Mouse (Mus musculus) limb, embryonic 15.5 days (tissue): Measurements from ENCODE around the gene Kank1. TPM values are rescaled to one million over a fixed set of nuclear protein-coding genes. Genes with fewer than 3 reads are reported as not detected.

ENCODE experiments used
- ATAC-seq: fragments of 200-750 bp; cut with Nextera tagmentation; 2 replicates; pipeline ENCODE4 v1.8.0; 2017; ENCODE audit warnings: low read depth, moderate TSS enrichment; ENCODE audit not compliant: insufficient number of reproducible peaks, low FRiP score, low TSS enrichment
- H3K27ac ChIP-seq: fragments of 300-500 bp; sonication (generic); 2 replicates; pipeline ENCODE4 v1.5.1; 2015; ENCODE audit warnings: moderate library complexity, mild to moderate bottlenecking, inconsistent platforms
- H3K27me3 ChIP-seq: fragments of 300-500 bp; sonication (generic); 2 replicates; pipeline ENCODE4 v1.6.1; 2015; ENCODE audit warnings: inconsistent platforms
- H3K36me3 ChIP-seq: fragments of 300-500 bp; sonication (generic); 2 replicates; pipeline ENCODE4 v1.6.1; 2015; ENCODE audit warnings: inconsistent platforms
- H3K4me1 ChIP-seq: fragments of 300-500 bp; sonication (generic); 2 replicates; pipeline ENCODE4 v1.6.1; 2015; ENCODE audit warnings: inconsistent platforms
- H3K4me2 ChIP-seq: fragments of 300-500 bp; sonication (generic); 2 replicates; pipeline ENCODE4 v1.6.1; 2015; ENCODE audit warnings: mild to moderate bottlenecking, inconsistent platforms
- H3K4me3 ChIP-seq: fragments of 300-500 bp; sonication (generic); 2 replicates; pipeline ENCODE4 v1.5.1; 2015; ENCODE audit warnings: mild to moderate bottlenecking, inconsistent platforms
- H3K9ac ChIP-seq: fragments of 300-500 bp; sonication (generic); 2 replicates; pipeline ENCODE4 v1.6.1; 2015; ENCODE audit warnings: inconsistent platforms
- H3K9me3 ChIP-seq: fragments of 300-500 bp; sonication (generic); 2 replicates; pipeline ENCODE4 v1.6.1; 2016; ENCODE audit warnings: inconsistent platforms
- WGBS: fragments of 180-500 bp; shearing (Covaris S2); methylation state at CpG from one replicate; pipeline ENCODE4 v1.1.7; 2015; 5-methylcytosine and 5-hydroxymethylcytosine counted together
- polyA plus RNA-seq: library from polyadenylated mRNA; unstranded; fragments of >200 nt; fragmentation: Nextera tagmentation; extraction: Ambion mirVana; gene quantifications from 2 replicates; pipeline ENCODE4 v1.2.1, GENCODE M21; 2015

The Kank1 gene
- polyA plus RNA-seq, 1 experiment from 2014 or later, result 44.2 TPM

GRCm38 (mm10) chr19:25230058-25230974, 6.5 kb upstream of the Kank1 start:
- H3K36me3 ChIP-seq, result no peaks in the 10 kb centered on the region
- H3K4me1 ChIP-seq, result no peaks in the 10 kb centered on the region
- H3K27me3 ChIP-seq, result no peaks in the 10 kb centered on the region
- 82% methylated on average over 4 of the region's 4 CpGs for WGBS
- H3K9me3 ChIP-seq, result no peaks in the 10 kb centered on the region
- no peak overlapping the region for H3K4me3 ChIP-seq
- H3K4me2 ChIP-seq, result no peak overlapping the region
- H3K27ac ChIP-seq, result no peak overlapping the region
- no peak for ATAC-seq
- no peak overlapping the region for H3K9ac ChIP-seq

GRCm38 (mm10) chr19:25230975-25231334, 5.8 kb upstream of the Kank1 start:
- no peak overlapping the region for H3K4me3 ChIP-seq
- WGBS, result 87% methylated on average over 4 of the region's 4 CpGs
- no peak for ATAC-seq

GRCm38 (mm10) chr19:25232032-25232431, 4.7 kb upstream of the Kank1 start:
- WGBS, result 59% methylated on average over 10 of the region's 10 CpGs
- ATAC-seq, result no peak
- Histone ChIP-seq H3K27ac (no peak overlapping the region), H3K4me3 (no peak overlapping the region), H3K27me3 (peaks cover 10% of the 10 kb centered on the region), H3K36me3 (no peaks in the 10 kb centered on the region), H3K9ac (no peak overlapping the region), H3K9me3 (no peaks in the 10 kb centered on the region), H3K4me2 (no peak overlapping the region), H3K4me1 (0 out of 2 replicates have a peak, but pooled peaks cover 7% of the 10 kb centered on the region)

More at GRCm38 (mm10) chr19:25230975-25231334, 5.8 kb upstream of the Kank1 start:
- H3K9me3 ChIP-seq, result no peaks in the 10 kb centered on the region
- no peak overlapping the region for H3K9ac ChIP-seq
- H3K27me3 ChIP-seq, result peaks cover under 1% of the 10 kb centered on the region; the same call in 1 of the 2 replicates
- H3K27ac ChIP-seq, result no peak overlapping the region
- no peak overlapping the region for H3K4me2 ChIP-seq
- no peaks in the 10 kb centered on the region for H3K4me1 ChIP-seq
- H3K36me3 ChIP-seq, result no peaks in the 10 kb centered on the region

GRCm38 (mm10) chr19:25237492-25238040, 791 bp downstream of the Kank1 start:
- peak overlapping the region; percentile 68 for H3K4me3 ChIP-seq
- no peak overlapping the region for H3K27ac ChIP-seq
- no peaks in the 10 kb centered on the region for H3K36me3 ChIP-seq
- no peak for ATAC-seq
- peaks cover 18% of the 10 kb centered on the region; the same call in 1 of the 2 replicates for H3K4me1 ChIP-seq
- H3K9me3 ChIP-seq, result no peaks in the 10 kb centered on the region
- H3K4me2 ChIP-seq, result peak overlapping the region; percentile 100
- peaks cover 24% of the 10 kb centered on the region for H3K27me3 ChIP-seq
- H3K9ac ChIP-seq, result peak overlapping the region; percentile 55
- under 1% methylated on average over 35 of the region's 35 CpGs for WGBS

- Histone ChIP-seq H3K9me3 (no peaks in the 10 kb centered on the region), H3K27me3 (peaks cover 24% of the 10 kb centered on the region), H3K4me3 (peak overlapping the region; percentile 68), H3K27ac (no peak overlapping the region), H3K4me1 (peaks cover 18% of the 10 kb centered on the region; the same call in 1 of the 2 replicates), H3K36me3 (no peaks in the 10 kb centered on the region), H3K4me2 (peak overlapping the region; percentile 100), H3K9ac (no peak overlapping the region)
- ATAC-seq, result no peak
- 4% methylated on average over 13 of the region's 13 CpGs for WGBS
These were observed 1.3 kb downstream of the Kank1 start for GRCm38 (mm10) chr19:25238121-25238520.

- Histone ChIP-seq H3K4me2 (no peak overlapping the region), H3K4me1 (peaks cover 2% of the 10 kb centered on the region; the same call in 1 of the 2 replicates), H3K27me3 (peaks cover 4% of the 10 kb centered on the region; the same call in 1 of the 2 replicates), H3K9me3 (no peaks in the 10 kb centered on the region), H3K36me3 (no peaks in the 10 kb centered on the region), H3K27ac (no peak overlapping the region), H3K9ac (no peak overlapping the region), H3K4me3 (no peak overlapping the region)
- WGBS, result 61% methylated on average over 4 of the region's 4 CpGs
- ATAC-seq, result no peak
These were observed 6.8 kb downstream of the Kank1 start for GRCm38 (mm10) chr19:25243566-25243965.

- peaks cover 6% of the 10 kb centered on the region; the same call in 1 of the 2 replicates for H3K4me1 ChIP-seq
- no peaks in the 10 kb centered on the region for H3K36me3 ChIP-seq
- no peaks in the 10 kb centered on the region for H3K27me3 ChIP-seq
- no peak overlapping the region for H3K4me2 ChIP-seq
- H3K9me3 ChIP-seq, result no peaks in the 10 kb centered on the region
- no peak overlapping the region for H3K9ac ChIP-seq
- ATAC-seq, result no peak
- no peak overlapping the region for H3K4me3 ChIP-seq
- WGBS, result 89% methylated on average over 8 of the region's 8 CpGs
- no peak overlapping the region for H3K27ac ChIP-seq
These were observed 9.3 kb downstream of the Kank1 start for GRCm38 (mm10) chr19:25246062-25246461.

- ATAC-seq, result no peak
- Histone ChIP-seq H3K9ac (no peak overlapping the region), H3K27me3 (no peaks in the 10 kb centered on the region), H3K4me2 (no peak overlapping the region), H3K9me3 (no peaks in the 10 kb centered on the region), H3K4me1 (peaks cover 6% of the 10 kb centered on the region; the same call in 1 of the 2 replicates), H3K4me3 (no peak overlapping the region), H3K27ac (no peak overlapping the region), H3K36me3 (no peaks in the 10 kb centered on the region)
- 83% methylated on average over 14 of the region's 14 CpGs for WGBS
These were observed 11.2 kb downstream of the Kank1 start for GRCm38 (mm10) chr19:25247858-25248552.

- no peak overlapping the region for H3K4me3 ChIP-seq
- no peaks in the 10 kb centered on the region for H3K9me3 ChIP-seq
- H3K9ac ChIP-seq, result no peak overlapping the region
- no peaks in the 10 kb centered on the region for H3K36me3 ChIP-seq
- peaks cover 4% of the 10 kb centered on the region; the same call in 1 of the 2 replicates for H3K4me1 ChIP-seq
- H3K27me3 ChIP-seq, result no peaks in the 10 kb centered on the region
- no peak for ATAC-seq
- H3K4me2 ChIP-seq, result peak overlapping the region; percentile 22; the same call in 1 of the 2 replicates
- WGBS, result 21% methylated on average over 13 of the region's 13 CpGs
- no peak overlapping the region for H3K27ac ChIP-seq
These were observed 12.5 kb downstream of the Kank1 start for GRCm38 (mm10) chr19:25249230-25249629.

- no peak for ATAC-seq
- no peak overlapping the region for H3K4me3 ChIP-seq
- H3K27ac ChIP-seq, result no peak overlapping the region
- WGBS, result 75% methylated on average over 3 of the region's 3 CpGs
- no peak overlapping the region for H3K9ac ChIP-seq
- H3K36me3 ChIP-seq, result no peaks in the 10 kb centered on the region
- H3K9me3 ChIP-seq, result no peaks in the 10 kb centered on the region
- H3K4me2 ChIP-seq, result no peak overlapping the region
- H3K4me1 ChIP-seq, result peaks cover 4% of the 10 kb centered on the region; the same call in 1 of the 2 replicates
- no peaks in the 10 kb centered on the region for H3K27me3 ChIP-seq
These were observed 14.9 kb downstream of the Kank1 start for GRCm38 (mm10) chr19:25251610-25252140.

- H3K36me3 ChIP-seq, result no peaks in the 10 kb centered on the region
- H3K27me3 ChIP-seq, result no peaks in the 10 kb centered on the region
- no peak overlapping the region for H3K4me3 ChIP-seq
- 94% methylated on average over 6 of the region's 6 CpGs for WGBS
- peaks cover 4% of the 10 kb centered on the region; the same call in 1 of the 2 replicates for H3K4me1 ChIP-seq
- H3K9ac ChIP-seq, result no peak overlapping the region
- H3K9me3 ChIP-seq, result no peaks in the 10 kb centered on the region
- ATAC-seq, result no peak
- H3K27ac ChIP-seq, result no peak overlapping the region
- H3K4me2 ChIP-seq, result no peak overlapping the region
These were observed 16.4 kb downstream of the Kank1 start for GRCm38 (mm10) chr19:25253198-25253597.
